Mouse (Mus musculus) heart, embryonic 14.5 days (tissue): ENCODE measurements around the gene Tyr. TPM values are rescaled to one million over a fixed set of nuclear protein-coding genes. Genes with fewer than 3 reads are reported as not detected.
"Not testable (repeated sequence)": the region's sequence is repeated elsewhere in the genome, so short reads cannot be mapped to it uniquely, and the experiment has no call there.

ENCODE experiments used
- ATAC-seq: fragments of 200-750 bp; cut with Nextera tagmentation; 2 replicates; pipeline ENCODE4 v1.8.0; 2017; ENCODE audit warnings: low read depth, moderate TSS enrichment; ENCODE audit not compliant: insufficient number of reproducible peaks, insufficient read depth, low FRiP score
- H3K27ac ChIP-seq, 2 experiments: fragments of 200-500 bp in 1 of 2; fragments of 300-500 bp in 1 of 2; sonication (generic) in 1 of 2; replicated peaks in 1 of 2; 2 replicates each; pipeline ENCODE4 v1.5.1; 2012 to 2014; ENCODE audit warnings: low read depth in 2 of 2, low read length in 2 of 2, control low read depth in 1 of 2, mild to moderate bottlenecking in 1 of 2, mixed read lengths in 1 of 2; ENCODE audit not compliant: control insufficient read depth in 1 of 2, insufficient read depth in 1 of 2
- H3K27me3 ChIP-seq: fragments of 300-500 bp; sonication (generic); 2 replicates; pipeline ENCODE4 v1.6.1; 2014; ENCODE audit warnings: mild to moderate bottlenecking, low read length, control low read depth; ENCODE audit not compliant: control insufficient read depth, insufficient read depth
- H3K36me3 ChIP-seq: fragments of 300-500 bp; sonication (generic); 2 replicates; pipeline ENCODE4 v1.6.1; 2014; ENCODE audit warnings: mild to moderate bottlenecking, control low read depth, low read length, mixed read lengths; ENCODE audit not compliant: control insufficient read depth, insufficient read depth
- H3K4me1 ChIP-seq, 2 experiments: fragments of 200-500 bp in 1 of 2; fragments of 300-500 bp in 1 of 2; sonication (generic) in 1 of 2; 2 replicates each; pipeline ENCODE4 v1.6.1; 2012 to 2014; ENCODE audit warnings: low read length in 2 of 2, control low read depth in 1 of 2, mixed read lengths in 1 of 2; ENCODE audit not compliant: control insufficient read depth in 2 of 2, insufficient read depth in 2 of 2
- H3K4me2 ChIP-seq: fragments of 300-500 bp; sonication (generic); 2 replicates; pipeline ENCODE4 v1.6.1; 2014; ENCODE audit warnings: mild to moderate bottlenecking, low read length
- H3K4me3 ChIP-seq, 2 experiments: fragments of 200-500 bp in 1 of 2; fragments of 300-500 bp in 1 of 2; sonication (generic) in 1 of 2; 2 replicates each; pipeline ENCODE4 v1.5.1; 2012 to 2014; ENCODE audit warnings: low read length in 2 of 2, mild to moderate bottlenecking in 2 of 2, control low read depth in 1 of 2, low read depth in 1 of 2, moderate library complexity in 1 of 2; ENCODE audit not compliant: control insufficient read depth in 1 of 2, insufficient read depth in 1 of 2
- H3K9ac ChIP-seq: fragments of 300-500 bp; sonication (generic); 2 replicates; pipeline ENCODE4 v1.6.1; 2014; ENCODE audit warnings: mild to moderate bottlenecking, low read length
- H3K9me3 ChIP-seq: fragments of 300-500 bp; sonication (generic); 2 replicates; pipeline ENCODE4 v1.6.1; 2016; ENCODE audit warnings: low read length, control low read depth; ENCODE audit not compliant: control insufficient read depth
- WGBS: fragments of 180-500 bp; shearing (Covaris S2); extraction: QIAGEN DNeasy Blood & Tissue Kit; methylation state at CpG from one replicate; pipeline ENCODE4 v1.1.7; 2014; 5-methylcytosine and 5-hydroxymethylcytosine counted together
- polyA plus RNA-seq: library from polyadenylated mRNA; unstranded; fragments of >200 nt; fragmentation: Nextera tagmentation; extraction: Ambion mirVana; gene quantifications from 2 replicates; pipeline ENCODE4 v1.2.1, GENCODE M21; 2014

Tyr gene
- 0.31 and 0.44 TPM in 2 replicates for polyA plus RNA-seq

DNA sequence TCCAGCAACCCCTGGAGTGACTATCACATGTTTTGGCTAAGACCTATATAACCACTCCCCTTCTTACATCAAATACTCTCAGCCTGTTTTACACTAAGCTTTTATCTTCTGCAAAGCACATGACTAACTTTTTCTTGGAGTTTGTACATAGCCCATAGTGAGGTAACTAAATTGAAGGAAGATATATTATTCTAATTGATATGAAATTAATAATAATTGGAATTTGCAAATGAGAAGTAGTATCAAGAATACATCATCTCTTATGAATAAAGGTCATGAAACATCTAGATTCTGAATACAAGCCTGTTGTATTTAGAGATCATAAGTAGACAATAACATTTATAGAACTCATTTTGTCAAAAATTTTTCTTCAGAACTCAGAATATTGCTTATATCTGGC lies at the start of gene Tyr:
TSS of gene Tyr (minus strand) at position 101 of the 400 bp plus-strand sequence.
- Histone ChIP-seq H3K4me1 (no peaks in the 10 kb centered on the region), H3K36me3 (no peaks in the 10 kb centered on the region), H3K9ac (no peak within 1 kb of the TSS), H3K9me3 (no peaks in the 10 kb centered on the region), H3K4me3 (no peak within 1 kb of the TSS), H3K27ac (0 out of 4 replicates have a peak within 1 kb of the TSS, but pooled peaks of 1 of the 2 experiments have one; percentile 60), H3K4me2 (no peak within 1 kb of the TSS), H3K27me3 (no peaks in the 10 kb centered on the region)
- no peak for ATAC-seq

- Histone ChIP-seq H3K4me1 (no peaks in the 10 kb centered on the region), H3K9ac (no peak overlapping the region), H3K27ac (no peak overlapping the region), H3K4me2 (no peak overlapping the region), H3K4me3 (no peak overlapping the region), H3K27me3 (no peaks in the 10 kb centered on the region), H3K9me3 (no peaks in the 10 kb centered on the region), H3K36me3 (no peaks in the 10 kb centered on the region)
- ATAC-seq: no peak
Measured at GRCm38 (mm10) chr7:87539031-87539430, 45.7 kb upstream of the Tyr start.

DNA sequence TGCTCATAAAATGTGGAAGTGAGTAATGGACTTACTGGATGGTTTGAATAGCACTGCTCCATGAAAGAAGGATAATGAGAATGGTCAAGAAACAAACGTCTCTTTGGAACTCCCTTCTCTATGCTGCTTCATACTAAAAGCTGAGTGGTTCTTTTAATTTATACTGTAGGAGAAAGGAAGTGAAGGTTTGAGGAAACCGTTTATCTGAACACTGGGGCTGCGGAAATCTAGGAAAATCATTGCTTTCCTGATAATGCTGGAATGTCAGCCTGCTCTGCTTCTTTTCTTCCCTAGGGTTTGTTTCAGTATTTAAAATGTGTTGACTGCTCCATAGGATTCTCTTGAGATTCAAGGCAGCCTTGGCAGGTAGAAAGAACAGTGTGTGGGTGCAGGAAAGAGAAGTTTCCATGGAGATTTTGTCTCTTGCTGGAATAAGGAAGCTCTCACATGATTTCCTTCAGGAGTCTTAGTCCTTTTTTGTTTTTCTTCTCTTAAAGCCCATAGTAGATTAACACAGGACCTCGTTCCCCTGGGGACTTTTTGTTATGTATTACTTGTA lies 891 bp upstream of the Tyr start:
- Histone ChIP-seq H3K27me3 (no peaks in the 10 kb centered on the region), H3K4me3 (no peak overlapping the region), H3K36me3 (no peaks in the 10 kb centered on the region), H3K9ac (no peak overlapping the region), H3K4me2 (no peak overlapping the region), H3K9me3 (no peaks in the 10 kb centered on the region), H3K27ac (peak overlapping the region in 1 of 2 experiments; percentile 60; a peak in 2 of 4 replicates), H3K4me1 (no peaks in the 10 kb centered on the region)
- no peak for ATAC-seq
- WGBS: 8% methylated on average over 4 of the region's 4 CpGs

- 64% methylated on average over 3 of the region's 3 CpGs for whole genome bisulfite sequencing
- no peak for ATAC-seq
- Histone ChIP-seq H3K9ac (no peak overlapping the region), H3K4me2 (no peak overlapping the region), H3K4me1 (no peaks in the 10 kb centered on the region), H3K4me3 (no peak overlapping the region), H3K27me3 (no peaks in the 10 kb centered on the region), H3K36me3 (no peaks in the 10 kb centered on the region), H3K27ac (no peak overlapping the region), H3K9me3 (no peaks in the 10 kb centered on the region)
Measured at GRCm38 (mm10) chr7:87488024-87488423, 5.3 kb downstream of the Tyr start.

DNA sequence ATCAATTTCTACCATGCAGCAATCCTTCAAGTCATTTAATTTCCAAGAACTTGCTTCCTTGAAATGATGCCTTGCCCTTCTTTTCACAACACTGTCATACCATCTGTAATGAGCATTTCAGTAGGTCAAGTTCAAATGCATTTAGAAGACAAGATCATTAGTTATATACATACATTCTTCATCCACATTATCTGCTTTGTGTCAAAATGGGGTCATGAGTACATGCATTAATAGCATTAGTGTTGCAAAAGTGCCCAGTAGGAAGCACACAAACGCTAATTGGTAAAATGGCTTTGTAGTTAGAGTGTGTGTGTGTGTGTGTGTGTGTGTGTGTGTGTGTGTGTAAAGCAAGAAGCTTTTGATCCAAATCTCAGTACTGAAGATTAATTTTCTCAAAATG lies 80.0 kb downstream of the Tyr start:
- no peaks in the 10 kb centered on the region for H3K4me1 ChIP-seq
- H3K27me3 ChIP-seq: no peaks in the 10 kb centered on the region
- no peaks in the 10 kb centered on the region for H3K9me3 ChIP-seq
- no peak overlapping the region for H3K4me2 ChIP-seq
- H3K27ac ChIP-seq: no peak overlapping the region
- WGBS: 79% methylated on average over 1 of the region's 1 CpGs
- no peaks in the 10 kb centered on the region for H3K36me3 ChIP-seq
- no peak for ATAC-seq
- H3K9ac ChIP-seq: no peak overlapping the region
- no peak overlapping the region for H3K4me3 ChIP-seq

DNA sequence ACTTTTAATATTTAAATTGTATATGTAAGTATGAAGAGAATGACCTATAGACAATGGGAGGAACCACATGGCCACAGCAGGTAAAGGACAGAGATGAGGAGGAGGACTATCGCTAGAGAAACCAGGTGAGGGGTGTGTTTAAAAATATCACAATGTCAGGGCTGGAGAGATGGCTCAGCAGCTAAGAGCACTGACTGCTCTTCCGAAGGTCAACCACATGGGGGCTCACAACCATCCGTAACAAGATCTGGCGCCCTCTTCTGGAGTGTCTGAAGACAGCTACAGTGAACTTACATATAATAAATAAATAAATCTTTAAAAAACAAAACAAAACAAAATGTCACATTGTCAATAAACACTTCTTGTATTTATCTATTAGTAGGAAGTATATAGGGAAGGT lies 81.9 kb downstream of the Tyr start:
- H3K4me3 ChIP-seq, H3K9ac ChIP-seq, H3K36me3 ChIP-seq, ATAC-seq, H3K4me1 ChIP-seq, H3K27me3 ChIP-seq, H3K4me2 ChIP-seq, H3K27ac ChIP-seq, H3K9me3 ChIP-seq: not testable (repeated sequence)
- WGBS: 3% methylated on average over 4 of the region's 4 CpGs

GRCm38 (mm10) chr7:87397023-87397422 lies 96.3 kb downstream of the Tyr start:
- no peak overlapping the region for H3K4me3 ChIP-seq
- WGBS: 82% methylated on average over 7 of the region's 7 CpGs
- no peaks in the 10 kb centered on the region for H3K27me3 ChIP-seq
- H3K36me3 ChIP-seq: no peaks in the 10 kb centered on the region
- no peaks in the 10 kb centered on the region for H3K4me1 ChIP-seq
- H3K4me2 ChIP-seq: no peak overlapping the region
- no peaks in the 10 kb centered on the region for H3K9me3 ChIP-seq
- H3K27ac ChIP-seq: no peak overlapping the region
- no peak for ATAC-seq
- H3K9ac ChIP-seq: no peak overlapping the region

- no peaks in the 10 kb centered on the region for H3K9me3 ChIP-seq
- no peaks in the 10 kb centered on the region for H3K36me3 ChIP-seq
- no peaks in the 10 kb centered on the region for H3K27me3 ChIP-seq
- H3K4me1 ChIP-seq: no peaks in the 10 kb centered on the region
- ATAC-seq: no peak
- no peak overlapping the region for H3K27ac ChIP-seq
- WGBS: 65% methylated on average over 2 of the region's 2 CpGs
- H3K9ac ChIP-seq: no peak overlapping the region
- H3K4me3 ChIP-seq: no peak overlapping the region
- no peak overlapping the region for H3K4me2 ChIP-seq
Measured at GRCm38 (mm10) chr7:87374935-87375334, 118.4 kb downstream of the Tyr start.
